12 mouse cellular contexts compared by ENCODE assay signal in the genomic region with DNA sequence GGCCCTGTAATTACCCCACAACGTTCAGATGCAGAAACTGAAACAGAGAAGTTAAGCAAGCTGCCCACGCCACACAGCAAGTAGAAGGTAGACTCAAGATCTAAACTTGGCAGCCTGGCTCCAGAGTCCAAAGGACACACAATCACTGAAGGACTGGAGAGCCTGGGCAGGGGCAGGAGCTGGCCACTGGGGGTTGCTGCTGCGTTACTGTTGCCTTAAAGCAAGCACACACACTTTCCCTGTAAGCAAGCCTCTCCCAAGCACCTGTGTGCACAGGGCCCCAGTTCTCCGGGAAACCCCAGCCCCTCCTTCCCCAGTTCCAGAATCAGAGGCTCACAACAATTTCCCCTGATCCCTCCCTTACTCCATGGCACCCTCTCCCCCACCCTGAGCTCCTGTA. TPM values are rescaled to one million over a fixed set of nuclear protein-coding genes. Genes with fewer than 3 reads are reported as not detected.
A peak's percentile ranks its signal among the peaks of the same experiment; 100 is the strongest.
DNase-seq lines count a peak whose midpoint lies in the region; ATAC-seq and TF ChIP-seq lines count a peak whose summit lies in the region.
"Had no signal": no experiment of that assay in that cellular context is flagged by ENCODE, and none has a peak within 500 bp of the region (broad histone marks: within the 10 kb centered on the region; RNA-seq: fewer than 3 reads in every experiment).

No protein-coding gene starts in this region.

- DNase-seq in heart, adult 18-20 months: no peak
- no peak for DNase-seq in spleen, adult 2 months (ENCODE audit: low read depth in 1 of 2, low spot score in 2 of 2)
- DNase-seq in spleen, postnatal 36 days (ENCODE audit: low spot score in 2 of 2): no peak
- DNase-seq in kidney, postnatal 0 days (ENCODE audit: low spot score): peak; percentile 66
- DNase-seq in right cerebral cortex, postnatal 25 days: no peak
- DNase-seq in right cerebral cortex, postnatal 4 days: no peak
- no peak for DNase-seq in lung, postnatal 10 days
- DNase-seq: right cerebral cortex, postnatal 14 days had no signal

- H3K27ac ChIP-seq in heart, embryonic 11.5 days (ENCODE audit: low read depth, low read length): no peak overlapping the region
- H3K27ac ChIP-seq in spleen, adult 2 months (ENCODE audit: insufficient read depth, low read length): no peak overlapping the region
- no peak overlapping the region for H3K27ac ChIP-seq in kidney, postnatal 0 days
- H3K27ac ChIP-seq: embryonic facial prominence, embryonic 15.5 days; lung, embryonic 15.5 days had no signal

- 0 out of 2 replicates have a peak overlapping the region, but pooled peaks have one; percentile 31 for H3K9ac ChIP-seq in heart, embryonic 11.5 days (ENCODE audit: low read depth, low read length)
- no peak overlapping the region for H3K9ac ChIP-seq in kidney, postnatal 0 days (ENCODE audit: low read depth, low read length)
- H3K9ac ChIP-seq: embryonic facial prominence, embryonic 15.5 days; lung, embryonic 15.5 days had no signal

- TF ChIP-seq POLR2A in spleen, adult 2 months (IDR thresholded peaks at IDR 0.05; ENCODE audit: low read depth, low read length): no peak

- H3K36me3 ChIP-seq in heart, embryonic 11.5 days (ENCODE audit: control insufficient read depth, insufficient read depth, low read length): no peaks in the 10 kb centered on the region
- H3K36me3 ChIP-seq in spleen, adult 2 months (ENCODE audit: control insufficient read depth, insufficient read depth, low read length): no peaks in the 10 kb centered on the region
- H3K36me3 ChIP-seq in kidney, postnatal 0 days (ENCODE audit: insufficient read depth, low read length): no peaks in the 10 kb centered on the region
- H3K36me3 ChIP-seq: embryonic facial prominence, embryonic 15.5 days; lung, embryonic 15.5 days had no signal

- no peaks in the 10 kb centered on the region for H3K9me3 ChIP-seq in heart, embryonic 11.5 days (replicated peaks; ENCODE audit: control insufficient read depth, low read length)
- H3K9me3 ChIP-seq in kidney, postnatal 0 days (replicated peaks; ENCODE audit: low read length): no peaks in the 10 kb centered on the region
- H3K9me3 ChIP-seq: embryonic facial prominence, embryonic 15.5 days; lung, embryonic 15.5 days had no signal

- peaks cover 39% of the 10 kb centered on the region for H3K4me1 ChIP-seq in heart, embryonic 11.5 days (ENCODE audit: control insufficient read depth, insufficient read depth, low read length)
- no peaks in the 10 kb centered on the region; the same call in 1 of the 2 replicates for H3K4me1 ChIP-seq in spleen, adult 2 months (ENCODE audit: control insufficient read depth, insufficient read depth, insufficient read length)
- no peaks in the 10 kb centered on the region for H3K4me1 ChIP-seq in kidney, postnatal 0 days (replicated peaks; ENCODE audit: insufficient read depth, low read length)
- H3K4me1 ChIP-seq: embryonic facial prominence, embryonic 15.5 days had no signal

- ATAC-seq in heart, embryonic 11.5 days (replicated peaks; ENCODE audit: insufficient number of reproducible peaks, low FRiP score, low TSS enrichment): no peak
- peak; percentile 64; the same call in 1 of the 2 replicates for ATAC-seq in kidney, postnatal 0 days (replicated peaks; ENCODE audit: low FRiP score, low read depth)

- H3K4me2 ChIP-seq in heart, embryonic 11.5 days: no peak overlapping the region
- H3K4me2 ChIP-seq in kidney, postnatal 0 days (ENCODE audit: low read length): no peak overlapping the region
- H3K4me2 ChIP-seq: embryonic facial prominence, embryonic 15.5 days; lung, embryonic 15.5 days had no signal

- TF ChIP-seq CTCF in spleen, adult 2 months (IDR thresholded peaks at IDR 0.05; ENCODE audit: extremely low read depth, insufficient read depth, insufficient read length, insufficient replicate concordance): peak; percentile 18; the same call in 1 of the 2 replicates
- peak; percentile 68 for TF ChIP-seq CTCF in kidney, postnatal 0 days (IDR thresholded peaks at IDR 0.05; ENCODE audit: low read depth)

- no peaks in the 10 kb centered on the region for H3K27me3 ChIP-seq in heart, embryonic 11.5 days (ENCODE audit: control insufficient read depth, insufficient read depth, low read length)
- no peaks in the 10 kb centered on the region for H3K27me3 ChIP-seq in spleen, adult 2 months (ENCODE audit: control insufficient read depth, insufficient read depth, low read length)
- H3K27me3 ChIP-seq in kidney, postnatal 0 days (ENCODE audit: insufficient read depth, low read length): no peaks in the 10 kb centered on the region
- H3K27me3 ChIP-seq: embryonic facial prominence, embryonic 15.5 days; lung, embryonic 15.5 days had no signal

- WGBS in heart, embryonic 11.5 days (ENCODE audit: insufficient replicate concordance): 49% methylated on average over 4 of the region's 4 CpGs
- 51% methylated on average over 4 of the region's 4 CpGs for WGBS in spleen, adult 2 months
- WGBS in kidney, postnatal 0 days: 45% methylated on average over 4 of the region's 4 CpGs

- H3K4me3 ChIP-seq in heart, embryonic 11.5 days (ENCODE audit: low read depth, low read length): no peak overlapping the region
- H3K4me3 ChIP-seq in spleen, adult 2 months (ENCODE audit: extremely low read depth, insufficient read depth, insufficient read length): no peak overlapping the region
- H3K4me3 ChIP-seq in kidney, postnatal 0 days (replicated peaks; ENCODE audit: low read depth, low read length): no peak overlapping the region
- H3K4me3 ChIP-seq: embryonic facial prominence, embryonic 15.5 days; lung, embryonic 15.5 days had no signal

RNA-seq across cellular contexts. Expression of a gene that starts 12.8 kb away (rescaled TPM):
- polyA plus RNA-seq in heart, embryonic 11.5 days (2014; fragmentation: Nextera tagmentation; extraction: Ambion mirVana): 16.0 and 16.7 TPM in 2 replicates
- 1 to 10 TPM; 3.3 to 3.8 TPM for total RNA-seq in heart, adult 18-20 months (2021)
- polyA plus RNA-seq in spleen, adult 2 months (2012; rRNA removed): 2.5 TPM in 2 replicates
- polyA plus RNA-seq in kidney, postnatal 0 days (2015; fragmentation: Nextera tagmentation; extraction: Ambion mirVana): 9.0 and 9.6 TPM in 2 replicates

RNA-seq across cellular contexts. Expression of a gene that starts 24.4 kb away (rescaled TPM):
- not detected in 2 replicates for polyA plus RNA-seq in heart, embryonic 11.5 days (2014; fragmentation: Nextera tagmentation; extraction: Ambion mirVana)
- not detected for total RNA-seq in heart, adult 18-20 months (2021)
- polyA plus RNA-seq in spleen, adult 2 months (2012; rRNA removed): not detected in 2 replicates
- not detected in 2 replicates for polyA plus RNA-seq in kidney, postnatal 0 days (2015; fragmentation: Nextera tagmentation; extraction: Ambion mirVana)
- total RNA-seq: heart, postnatal 25 days had no signal
- polyA plus RNA-seq: embryonic facial prominence, embryonic 15.5 days; lung, embryonic 15.5 days had no signal
